Mouse (Mus musculus) adrenal gland, postnatal 10 days (tissue): ENCODE results near the gene Pnpla2. TPM values are rescaled to one million over a fixed set of nuclear protein-coding genes. Genes with fewer than 3 reads are reported as not detected.

Experiments
- DNase-seq: peaks from one replicate; pipeline ENCODE4 v3.0.0; 2021; ENCODE audit warnings: mixed read lengths
- total RNA-seq, 2 experiments: library from RNA; stranded (reverse); gene quantifications; 2 replicates each; pipeline ENCODE4 v1.2.3; 2021

Gene Pnpla2
- total RNA-seq, 2 experiments from 2014 or later: 1,181 to 1,292 TPM

DNA sequence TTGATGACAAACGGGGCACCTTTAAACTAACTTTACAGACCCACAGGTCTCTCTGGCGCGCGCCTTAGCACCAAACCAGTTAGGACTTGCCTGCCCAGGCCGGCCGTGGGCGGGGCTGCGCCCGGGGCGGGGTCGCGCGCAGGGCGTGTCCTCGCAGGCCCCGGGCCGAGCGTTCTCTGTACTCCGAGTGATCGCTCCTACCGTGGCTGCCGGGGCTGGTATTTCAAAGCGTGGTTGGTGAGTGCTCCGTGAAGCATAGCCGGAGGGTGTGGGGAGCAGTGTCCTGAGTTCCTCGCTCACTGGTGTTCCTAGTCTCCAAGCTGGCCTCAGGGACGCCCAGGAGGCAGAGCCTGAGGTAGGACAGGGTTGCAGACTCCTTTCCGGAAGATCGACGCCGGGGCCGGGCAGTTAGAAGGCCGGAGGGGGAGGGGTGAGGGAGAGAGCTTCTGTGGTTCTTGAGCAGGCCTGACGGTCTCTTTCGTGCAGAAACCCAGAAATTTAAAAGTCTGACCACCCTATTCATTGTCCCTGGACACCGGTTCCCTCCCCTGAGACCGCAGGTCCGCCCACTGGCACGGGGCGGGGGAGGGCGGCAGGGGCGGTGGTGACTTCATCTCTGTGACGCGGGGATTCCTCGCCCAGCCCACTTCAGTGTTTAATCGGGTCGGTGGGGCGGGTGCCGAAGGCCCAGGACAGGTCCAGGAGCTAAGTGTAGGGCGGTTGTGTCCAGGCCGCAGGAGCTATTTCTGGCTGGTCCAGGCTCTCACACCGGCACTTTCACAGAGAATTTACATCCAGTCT, 12.4 kb downstream of the Pnpla2 start, which contains the start of gene Cd151:
Gene Cd151 (plus strand): TSS at position 163 of the 801 bp plus-strand sequence.
- DNase-seq: peak; percentile 96

DNA sequence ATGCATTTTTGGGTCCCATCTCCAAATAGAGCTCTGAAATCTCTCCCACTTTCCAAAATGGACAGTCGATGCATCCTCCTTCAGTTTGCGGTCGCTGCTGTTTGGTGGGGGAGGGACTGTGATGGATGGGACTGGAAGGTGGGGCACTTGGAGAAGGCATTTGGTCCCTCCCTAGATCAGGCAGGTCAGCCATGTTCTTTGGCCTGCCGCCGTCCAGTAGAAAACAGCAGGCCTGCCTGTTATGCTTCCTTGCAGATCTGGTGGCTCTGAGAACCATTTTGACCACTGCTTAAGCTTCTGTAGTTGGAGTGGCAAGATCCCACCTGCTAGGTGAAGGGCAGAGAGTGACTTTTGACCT, 13.1 kb downstream of the Pnpla2 start:
- DNase-seq: no peak

DNA sequence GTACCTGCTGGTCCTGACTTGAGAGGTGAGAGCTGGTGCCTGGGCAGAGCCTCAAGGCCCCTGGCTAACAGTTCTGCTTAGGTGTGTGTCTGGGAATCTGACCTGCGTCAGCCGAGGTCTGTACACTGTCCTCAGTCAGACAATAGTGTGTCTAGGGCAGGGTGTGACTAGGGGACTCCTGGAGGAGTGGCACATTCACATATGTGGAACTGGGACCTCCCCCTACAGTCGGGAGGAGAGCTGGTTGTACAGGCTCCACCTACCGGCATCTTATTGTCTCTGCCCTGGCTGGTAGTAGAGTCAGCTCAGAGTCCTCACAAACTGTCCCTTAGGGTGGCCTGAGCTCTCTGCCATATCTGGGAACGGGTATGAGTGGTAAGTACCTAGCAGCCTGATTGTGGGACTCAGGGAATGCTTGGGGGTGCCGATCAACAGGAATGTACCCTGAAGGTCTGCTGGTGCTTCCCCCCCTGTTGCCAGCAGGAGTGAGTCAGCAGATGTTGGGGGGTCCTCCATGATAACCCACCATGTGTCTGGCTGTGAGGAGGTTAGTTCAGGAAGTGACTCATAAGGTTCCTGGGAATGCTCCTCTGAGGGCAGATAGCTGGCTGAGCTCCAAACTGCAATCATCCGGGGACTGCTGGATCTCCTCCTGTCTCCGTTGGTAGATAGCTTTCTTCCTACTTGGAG, 13.7 kb downstream of the Pnpla2 start:
- DNase-seq: peak; percentile 88

DNA sequence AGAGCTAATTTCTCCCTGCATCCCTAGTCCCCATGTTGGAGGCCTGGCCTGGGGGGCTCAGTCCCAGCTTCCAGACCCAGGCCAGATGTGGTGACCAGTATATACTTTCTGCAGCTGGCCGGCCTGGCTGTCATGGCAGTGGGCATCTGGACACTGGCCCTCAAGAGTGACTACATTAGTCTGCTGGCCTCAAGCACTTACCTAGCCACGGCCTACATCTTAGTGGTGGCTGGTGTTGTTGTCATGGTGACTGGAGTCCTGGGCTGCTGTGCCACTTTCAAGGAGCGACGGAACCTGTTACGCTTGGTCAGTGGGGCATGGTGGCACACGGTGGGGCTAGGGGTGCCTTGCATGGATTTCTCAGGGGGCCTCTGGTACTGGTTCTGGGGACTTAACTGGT, 14.4 kb downstream of the Pnpla2 start:
- DNase-seq: no peak

DNA sequence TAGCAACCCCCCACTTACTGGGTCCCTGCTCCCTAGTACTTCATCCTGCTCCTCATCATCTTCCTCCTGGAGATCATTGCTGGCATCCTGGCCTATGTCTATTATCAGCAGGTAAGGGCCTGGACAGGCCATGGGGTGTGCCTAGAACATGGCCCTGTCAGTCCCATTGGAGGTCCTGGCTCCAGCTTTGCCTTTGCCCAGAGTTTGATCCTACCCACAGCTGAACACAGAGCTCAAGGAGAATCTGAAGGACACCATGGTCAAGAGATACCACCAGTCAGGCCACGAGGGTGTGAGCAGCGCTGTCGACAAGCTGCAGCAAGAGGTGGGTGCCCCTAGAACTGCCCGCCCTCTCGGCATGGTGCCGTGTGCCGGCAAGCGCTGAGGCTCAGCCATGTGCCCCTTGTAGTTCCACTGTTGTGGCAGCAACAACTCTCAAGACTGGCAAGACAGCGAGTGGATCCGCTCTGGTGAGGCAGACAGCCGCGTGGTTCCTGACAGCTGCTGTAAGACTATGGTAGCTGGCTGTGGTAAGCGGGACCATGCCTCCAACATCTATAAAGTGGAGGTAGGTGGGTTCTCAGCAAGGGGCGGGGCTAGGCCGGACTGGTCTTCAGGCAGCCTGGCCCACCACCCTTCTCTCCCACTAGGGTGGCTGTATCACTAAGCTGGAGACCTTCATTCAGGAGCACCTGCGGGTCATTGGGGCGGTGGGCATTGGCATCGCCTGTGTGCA, 15.1 kb downstream of the Pnpla2 start:
- DNase-seq: no peak

DNA sequence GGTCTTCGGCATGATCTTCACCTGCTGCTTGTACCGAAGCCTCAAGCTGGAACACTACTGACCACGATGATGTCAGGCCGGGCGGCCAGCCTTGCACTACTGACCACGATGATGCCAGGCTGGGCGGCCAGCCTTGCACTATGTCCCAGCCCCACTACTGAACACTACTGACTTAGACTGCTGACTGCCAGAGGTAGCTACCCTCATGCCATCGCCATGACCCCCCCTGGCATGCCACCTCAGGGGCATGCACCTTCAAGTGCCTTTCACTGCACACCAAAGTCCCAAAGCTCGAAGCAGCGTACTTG, 15.6 kb downstream of the Pnpla2 start:
- DNase-seq: no peak

DNA sequence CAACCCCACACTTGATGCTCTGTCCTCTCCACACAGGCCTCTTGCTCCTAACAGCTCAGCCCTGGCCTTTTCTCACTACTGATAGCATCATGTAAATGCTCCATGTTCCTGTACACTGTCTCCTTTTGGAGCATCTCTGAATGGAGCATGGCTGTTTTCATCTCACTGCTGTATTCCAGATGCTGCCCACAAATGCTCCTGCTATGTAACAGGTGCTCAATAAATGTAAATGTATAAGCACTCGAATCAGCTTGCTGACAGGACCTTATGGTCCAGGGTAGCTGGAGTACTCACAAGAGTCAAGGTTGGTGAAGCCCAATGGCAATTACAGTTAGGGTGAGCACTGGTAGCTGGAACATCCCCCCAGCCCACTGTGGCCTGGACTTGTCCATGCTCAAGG, 16.2 kb downstream of the Pnpla2 start:
- DNase-seq: no peak

DNA sequence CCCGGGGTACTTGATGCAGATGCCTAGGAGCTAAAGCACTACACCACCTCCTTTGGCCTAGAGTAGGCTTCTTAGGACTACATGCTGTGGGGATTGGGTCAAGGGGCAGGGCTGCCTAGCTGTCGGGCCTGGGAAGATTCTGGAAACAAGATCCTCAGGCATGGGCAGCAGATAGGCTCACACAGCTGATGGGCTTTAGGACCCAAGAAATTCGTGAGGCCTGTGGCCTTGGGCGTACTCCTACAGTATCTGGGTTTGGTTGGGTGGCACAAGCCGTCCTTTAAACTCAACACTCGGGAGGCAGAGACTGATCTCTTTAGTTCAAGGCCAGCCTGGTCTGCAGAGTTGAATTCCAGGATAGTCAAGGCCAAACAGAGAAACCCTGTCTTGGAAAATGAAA, 17.2 kb downstream of the Pnpla2 start:
- DNase-seq: no peak

DNA sequence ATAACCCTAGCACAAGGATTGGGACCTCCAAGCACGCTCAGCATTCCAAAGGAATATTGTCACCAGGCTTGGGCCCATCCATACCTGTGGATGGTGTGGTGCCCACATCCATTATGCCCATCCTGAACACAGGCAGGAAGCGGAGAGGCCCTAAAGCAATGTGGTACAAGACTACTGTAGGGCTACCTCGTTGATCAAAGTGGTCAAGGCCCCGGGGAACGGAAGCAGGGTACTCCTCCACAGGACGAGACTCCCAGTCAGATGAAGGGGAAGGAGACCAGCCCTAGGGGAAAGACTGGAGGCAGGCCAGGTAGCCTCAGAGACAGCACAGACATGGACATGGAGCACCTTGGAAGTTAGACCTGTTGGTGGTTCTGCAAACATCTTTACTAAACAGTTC, 17.8 kb downstream of the Pnpla2 start:
- DNase-seq: no peak

DNA sequence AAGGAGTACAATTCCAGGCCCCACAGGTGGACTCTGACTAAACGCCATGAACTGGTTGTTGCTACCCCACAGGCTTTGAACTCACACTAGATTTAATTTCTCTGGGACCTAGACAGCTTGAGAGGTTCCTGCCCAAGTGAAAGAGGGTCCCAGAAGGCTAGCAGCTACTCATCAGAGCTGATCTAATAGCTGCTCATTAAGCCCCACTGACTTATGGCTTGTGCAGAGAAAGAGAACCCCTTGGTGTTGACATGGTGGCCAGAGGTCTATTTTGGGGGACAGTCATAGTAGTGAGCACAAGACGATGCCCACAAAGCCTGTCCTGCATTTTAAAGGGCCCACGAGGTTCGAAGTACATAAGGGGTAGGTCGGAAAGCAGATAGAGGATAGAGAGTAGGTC, 19.2 kb downstream of the Pnpla2 start:
- DNase-seq: no peak

DNA sequence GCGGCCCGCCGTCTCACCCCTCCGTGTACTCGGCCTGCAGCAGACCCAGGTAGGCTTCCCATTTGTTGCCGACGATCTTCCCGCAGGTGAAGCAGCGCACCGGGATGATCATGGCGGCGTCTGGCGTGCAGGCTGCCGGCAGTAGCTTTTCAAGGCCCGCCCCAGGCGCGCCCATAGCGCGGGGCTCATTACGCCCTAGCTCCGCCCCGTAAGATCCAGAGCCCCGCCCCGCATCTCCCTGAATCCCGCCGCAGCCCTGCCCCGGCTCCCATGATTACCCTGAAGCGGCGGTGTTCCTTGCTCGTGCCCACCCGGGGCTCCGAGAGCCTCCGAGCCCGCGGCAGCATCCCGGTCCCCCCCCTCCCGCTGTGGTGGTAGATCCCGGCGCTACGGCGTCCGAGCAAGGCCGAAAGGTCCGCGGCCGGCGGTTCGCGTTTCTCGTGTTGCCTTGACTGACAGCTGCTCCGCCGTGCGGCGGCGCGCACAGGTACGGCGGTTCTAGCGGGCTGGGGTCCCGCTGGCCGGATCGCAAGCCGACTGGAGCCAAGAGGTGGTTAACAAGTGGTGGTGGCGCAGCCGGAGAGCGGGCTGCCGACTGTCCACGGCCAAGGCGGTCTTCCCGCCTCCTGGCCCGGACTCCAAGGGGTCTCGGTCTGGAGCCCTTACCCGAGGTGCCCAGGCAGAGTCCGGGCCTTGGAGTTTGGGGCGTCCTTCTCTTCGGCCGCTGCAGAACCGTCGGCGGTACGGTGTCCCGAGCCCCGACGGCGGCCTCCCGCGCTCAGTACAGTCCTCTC, 20.2 kb downstream of the Pnpla2 start, which contains the start of the genes Polr2l and Tspan4:
Gene Polr2l (minus strand): TSS at position 122 of the 794 bp plus-strand sequence.
Gene Tspan4 (plus strand): TSS at position 230 of the 794 bp plus-strand sequence.
- DNase-seq: peak; percentile 89

DNA sequence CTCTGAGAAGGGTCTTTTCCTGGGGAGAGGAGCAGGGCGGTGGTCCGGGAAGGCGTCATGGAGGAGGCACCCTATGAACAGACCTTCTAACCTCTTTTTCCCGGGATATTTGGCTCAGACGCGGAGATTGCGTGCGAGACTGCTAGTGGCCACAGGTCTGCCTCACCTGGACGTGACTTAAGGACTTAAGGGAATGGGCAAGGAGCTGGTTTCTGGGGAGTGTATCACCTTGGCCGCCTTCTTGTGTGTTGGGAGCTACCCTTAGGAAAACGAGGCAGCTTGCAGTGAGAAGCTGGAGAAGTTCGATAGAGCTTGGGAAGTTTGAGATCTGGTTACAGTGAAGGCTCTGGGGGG, 20.8 kb downstream of the Pnpla2 start:
- no peak for DNase-seq

DNA sequence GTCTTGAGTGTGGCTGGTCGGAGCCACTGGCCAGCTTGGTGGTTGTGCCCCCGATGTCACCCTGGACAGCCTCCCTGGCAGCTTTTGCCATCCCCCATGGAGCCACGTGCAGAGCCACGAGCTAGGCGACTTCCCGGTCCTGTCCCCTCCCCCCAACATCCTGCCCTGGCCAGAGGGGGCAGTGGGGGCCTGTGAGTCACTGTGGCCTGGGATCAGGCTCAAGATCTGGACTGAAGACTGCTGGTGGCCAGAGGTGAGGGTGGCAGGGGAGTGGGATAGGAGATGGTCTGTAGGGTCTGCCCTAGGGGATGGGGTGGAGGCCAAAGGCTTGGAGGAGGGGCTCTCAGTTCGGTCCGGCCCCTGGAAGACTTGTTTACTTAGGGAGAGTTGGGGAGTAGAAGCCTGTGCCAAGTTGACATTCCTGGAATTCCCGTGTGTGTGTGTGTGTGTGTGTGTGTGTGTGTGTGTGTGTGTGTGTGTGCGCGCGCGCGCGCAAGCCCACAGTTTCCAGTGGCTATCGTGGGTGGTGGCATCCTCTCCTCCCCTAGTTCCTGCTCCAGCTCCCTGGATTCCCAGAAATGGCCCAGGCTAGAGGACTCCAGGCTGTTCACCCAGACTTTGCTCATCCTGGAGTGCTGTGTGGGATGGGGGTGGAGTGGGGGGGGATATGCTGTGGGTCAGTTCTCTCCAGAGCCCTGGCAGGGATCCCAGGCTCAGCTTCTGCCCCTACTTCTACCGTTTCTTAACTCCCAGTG, 21.4 kb downstream of the Pnpla2 start:
- peak; percentile 91 for DNase-seq

DNA sequence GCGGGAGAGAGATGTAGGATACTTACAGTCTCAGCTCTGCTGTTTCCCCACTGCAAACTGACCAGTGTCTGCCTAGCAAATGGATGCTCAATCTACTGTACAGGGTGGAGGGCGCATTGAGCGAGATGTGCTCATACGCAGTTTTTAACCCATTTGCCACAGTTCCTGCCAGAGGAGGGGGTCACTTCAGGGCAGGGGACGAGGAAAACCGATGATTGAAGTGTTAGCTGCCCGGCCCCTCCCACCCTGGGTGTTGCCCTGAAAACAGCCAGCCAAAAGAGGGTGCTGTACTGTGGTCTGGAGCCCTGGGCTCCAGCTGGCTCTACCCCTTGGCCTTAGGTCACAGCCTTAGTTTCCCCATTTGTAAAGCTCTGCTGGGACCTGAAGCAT, 22.0 kb downstream of the Pnpla2 start:
- no peak for DNase-seq

DNA sequence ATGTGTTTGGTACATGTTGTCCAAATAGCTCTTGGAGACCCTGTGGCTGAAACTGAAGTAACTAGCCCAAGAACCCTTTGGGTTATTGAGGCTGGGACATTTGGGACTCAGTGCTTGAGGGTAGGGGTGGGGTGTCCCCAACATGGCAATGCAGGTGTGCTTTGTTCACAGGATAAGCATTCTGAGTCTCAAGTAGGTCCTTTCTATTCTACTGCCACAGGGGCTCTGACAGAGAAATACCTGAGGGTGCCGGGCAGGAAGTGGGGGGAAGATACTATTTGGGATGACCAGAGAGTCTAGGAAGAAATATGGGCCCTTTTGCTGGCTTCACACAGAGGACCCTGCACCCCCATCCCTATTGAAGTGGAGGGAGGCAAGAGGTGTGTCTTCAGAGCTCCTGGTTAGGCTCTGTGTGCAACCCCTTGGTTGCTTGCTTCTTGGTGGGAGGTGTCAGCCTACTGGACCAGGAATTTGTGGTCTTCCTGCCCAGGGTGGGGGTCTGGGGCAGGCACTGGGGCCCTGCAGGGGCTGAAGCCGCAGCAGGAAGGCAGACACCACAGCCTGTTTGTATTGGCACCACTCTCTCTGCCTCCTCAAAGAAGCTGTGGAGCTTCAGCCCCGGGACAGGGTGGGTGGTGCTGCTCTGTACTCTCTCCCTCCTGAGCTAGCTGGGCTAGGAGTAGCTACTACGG, 22.7 kb downstream of the Pnpla2 start:
- DNase-seq: no peak

DNA sequence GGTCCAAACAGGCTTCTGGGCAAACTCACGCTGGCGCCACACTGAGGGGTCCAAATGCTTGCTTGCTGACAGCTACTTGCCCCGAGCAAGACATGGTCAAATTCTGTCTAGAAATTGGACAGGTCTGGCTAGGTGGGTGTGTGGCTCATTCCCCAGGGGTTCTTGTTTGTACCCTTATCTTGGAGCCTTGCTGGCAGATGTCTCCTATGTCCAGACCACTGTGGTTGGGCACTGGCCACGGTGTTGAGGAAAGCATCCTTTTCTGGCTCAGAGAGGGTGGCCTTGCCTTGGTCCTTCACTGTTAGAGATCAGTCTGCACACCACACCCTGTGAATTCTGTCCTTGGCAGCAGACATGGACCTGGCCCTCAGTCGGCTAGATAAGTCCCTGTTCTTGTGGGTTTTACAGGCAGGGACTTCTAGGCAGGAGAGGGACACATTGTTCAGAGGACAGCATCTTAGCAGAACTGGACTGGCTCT, 23.3 kb downstream of the Pnpla2 start:
- no peak for DNase-seq

DNA sequence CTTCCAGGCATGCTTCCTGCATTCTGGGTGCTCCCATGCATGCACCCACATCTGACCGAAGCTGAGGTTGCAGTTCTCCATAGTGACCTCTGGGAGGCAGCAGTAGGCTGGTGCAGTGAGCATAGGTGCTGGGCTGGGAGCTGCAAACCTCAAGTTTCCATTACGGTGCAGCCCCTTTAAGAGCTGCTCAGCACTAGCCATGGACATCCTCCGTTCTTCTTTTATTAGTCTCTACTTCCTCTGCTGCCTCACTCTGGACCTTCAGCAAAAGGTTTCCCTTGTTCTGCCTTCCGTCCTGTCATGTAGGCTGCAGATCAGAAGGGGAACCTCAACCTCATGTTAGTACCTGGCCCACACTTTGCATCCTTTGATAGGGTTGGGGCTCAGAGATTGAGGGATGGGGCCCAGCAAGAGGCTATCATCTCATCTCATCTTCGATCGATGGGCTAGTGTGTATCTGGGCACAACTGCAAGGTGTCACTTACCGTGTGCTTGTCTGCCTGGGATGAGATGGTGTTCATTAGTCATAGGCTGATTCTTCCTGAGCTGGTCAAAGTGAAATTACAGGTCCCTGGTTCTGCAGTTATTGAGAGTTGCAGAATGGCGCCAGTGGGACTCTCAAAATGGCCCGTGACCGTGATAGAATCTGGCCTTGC, 26.0 kb downstream of the Pnpla2 start:
- DNase-seq: peak; percentile 73

DNA sequence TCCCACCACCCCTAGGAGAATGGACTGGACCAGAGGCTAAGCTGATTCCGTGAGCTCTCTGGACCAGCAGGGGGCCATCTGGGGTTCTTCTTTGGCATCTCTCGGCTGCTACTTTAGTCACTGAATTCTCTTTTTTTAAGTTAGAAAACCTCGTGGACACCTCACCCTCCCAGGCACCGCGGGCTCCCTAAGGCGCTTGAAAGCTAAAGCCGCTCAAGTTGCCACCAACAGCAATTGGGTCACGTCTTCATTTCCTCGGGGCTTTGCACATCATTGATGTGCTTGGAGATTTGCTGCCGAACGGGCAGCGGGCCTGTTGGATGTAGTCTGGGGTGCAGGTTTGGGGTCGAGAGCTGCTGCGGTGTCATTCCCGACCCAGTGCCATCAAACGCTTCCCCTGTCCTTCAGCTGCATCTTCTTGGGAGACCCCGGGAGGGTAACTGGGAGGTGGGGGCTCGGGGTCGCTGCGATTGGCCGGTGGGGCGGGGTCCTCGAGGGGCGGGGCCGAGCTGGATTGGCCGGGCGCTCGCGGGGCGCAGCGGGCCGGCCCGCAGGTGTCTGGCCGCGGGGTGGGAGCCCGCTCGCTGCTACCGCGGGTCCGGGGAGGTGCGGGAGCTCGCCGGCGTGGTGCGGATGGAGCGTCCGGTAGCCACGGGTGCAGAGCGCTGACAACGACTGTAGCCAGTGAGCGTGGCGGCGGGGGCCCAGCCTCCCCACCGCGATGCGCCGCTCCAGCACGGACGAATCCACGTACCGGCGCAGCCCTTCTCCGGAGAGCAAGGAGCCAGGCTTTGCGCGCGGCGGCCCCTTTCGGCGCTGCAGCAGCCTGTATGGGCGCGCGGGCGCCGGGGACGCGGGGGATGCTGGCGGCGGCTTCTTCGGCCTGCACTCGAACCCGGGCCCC, 26.8 kb downstream of the Pnpla2 start:
- peak; percentile 51 for DNase-seq

DNA sequence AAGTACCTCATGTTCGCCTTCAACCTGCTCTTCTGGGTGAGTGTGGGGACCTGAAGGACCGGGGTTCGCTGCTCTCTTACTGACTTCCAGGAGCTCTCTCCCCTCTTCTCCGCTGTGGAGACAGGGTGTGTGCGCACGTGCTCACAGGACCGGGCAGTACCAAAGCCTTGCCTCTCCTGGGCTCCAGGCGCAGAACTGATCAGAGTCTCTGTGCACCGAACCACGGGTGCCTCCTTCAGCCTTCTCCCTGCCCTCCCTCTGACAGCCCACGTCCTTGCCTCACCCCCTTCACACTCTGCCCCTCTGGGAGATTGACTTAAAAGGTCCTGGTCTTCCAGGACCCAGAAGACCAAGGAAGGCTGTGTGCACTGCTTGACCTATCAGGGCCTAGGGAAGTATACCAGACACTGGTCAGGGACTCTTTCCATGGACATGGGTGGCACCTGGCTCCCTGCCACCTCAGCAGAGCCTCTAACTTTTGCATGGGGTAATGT, 27.6 kb downstream of the Pnpla2 start:
- no peak for DNase-seq
